Mouse (Mus musculus): ENCODE data around the gene Kirrel.

GRCm38 (mm10) chr3:87144476-87145240 lies 29.9 kb downstream of the Kirrel start:
- no peak for TF ChIP-seq GATA1 (IDR thresholded peaks at IDR 0.05; ENCODE audit: borderline replicate concordance, low read length)
- no peak for TF ChIP-seq FLI1 (IDR thresholded peaks at IDR 0.05; ENCODE audit: low read length)

Data from megakaryocyte, embryonic 14.5 days (primary cell).